19 mouse cellular contexts compared by ENCODE assay signal in the genomic region with DNA sequence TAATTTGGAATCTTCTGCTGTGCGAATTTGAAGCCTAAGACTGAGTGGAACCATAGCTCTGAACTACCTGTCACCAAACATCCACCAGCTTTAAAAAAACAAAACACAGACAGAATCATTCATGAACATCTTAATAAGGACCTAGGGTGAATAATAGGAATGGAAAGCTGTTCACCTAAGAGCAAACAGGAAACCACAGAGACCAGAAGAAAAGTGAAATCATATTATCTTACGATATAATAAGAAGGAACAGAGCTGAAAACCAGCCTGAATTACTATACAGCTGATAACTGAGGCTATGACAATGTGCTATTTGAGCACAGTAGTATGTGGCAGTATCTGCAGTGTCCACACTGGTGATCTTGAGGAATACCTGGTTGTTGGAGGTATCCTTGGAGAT.
"Had no signal": no experiment of that assay in that cellular context is flagged by ENCODE, and none has a peak within 500 bp of the region (broad histone marks: within the 10 kb centered on the region; RNA-seq: fewer than 3 reads in every experiment).

No protein-coding gene starts in this region.

- H3K27ac ChIP-seq: midbrain, embryonic 10.5 days; midbrain, embryonic 12.5 days; neural tube, embryonic 13.5 days; neural tube, embryonic 15.5 days had no signal

- DNase-seq: lung, adult 18-20 months; lung, embryonic 14.5 days; lung, postnatal 10 days; lung, postnatal 4 days; midbrain, embryonic 14.5 days; retina, postnatal 1 day; right cerebral cortex, adult 18-20 months; right cerebral cortex, postnatal 25 days; right cerebral cortex, postnatal 4 days; spleen, adult 18-20 months; thymus, adult 18-20 months; thymus, postnatal 14 days; thymus, postnatal 36 days had no signal

- H3K27me3 ChIP-seq: midbrain, embryonic 12.5 days; neural tube, embryonic 13.5 days; neural tube, embryonic 15.5 days had no signal

- H3K9ac ChIP-seq: lung, embryonic 14.5 days; midbrain, embryonic 12.5 days; neural tube, embryonic 13.5 days; neural tube, embryonic 15.5 days had no signal

- H3K36me3 ChIP-seq: midbrain, embryonic 10.5 days; midbrain, embryonic 12.5 days; neural tube, embryonic 13.5 days; neural tube, embryonic 15.5 days had no signal

- H3K4me3 ChIP-seq: midbrain, embryonic 10.5 days; midbrain, embryonic 12.5 days; myocyte; neural tube, embryonic 13.5 days; neural tube, embryonic 15.5 days had no signal

- ATAC-seq: midbrain, embryonic 16.5 days had no signal

- H3K4me1 ChIP-seq: midbrain, embryonic 10.5 days; midbrain, embryonic 12.5 days; neural tube, embryonic 13.5 days; neural tube, embryonic 15.5 days had no signal

- H3K4me2 ChIP-seq: lung, embryonic 14.5 days; midbrain, embryonic 12.5 days; neural tube, embryonic 13.5 days; neural tube, embryonic 15.5 days had no signal
